Mouse (Mus musculus) forebrain, embryonic 15.5 days (tissue): ENCODE measurements around the gene Pou6f2. TPM values are rescaled to one million over a fixed set of nuclear protein-coding genes. Genes with fewer than 3 reads are reported as not detected.

Experiments used
- ATAC-seq: fragments of 200-750 bp; cut with Nextera tagmentation; replicated peaks from 2 replicates; pipeline ENCODE4 v1.8.0; 2017; ENCODE audit warnings: mild to moderate bottlenecking, moderate TSS enrichment, moderate library complexity
- H3K27ac ChIP-seq: fragments of 300-500 bp; sonication (generic); replicated peaks from 2 replicates; pipeline ENCODE4 v1.5.1; 2015; ENCODE audit warnings: mild to moderate bottlenecking, inconsistent platforms
- H3K27me3 ChIP-seq: fragments of 300-500 bp; sonication (generic); 2 replicates; pipeline ENCODE4 v1.6.1; 2015; ENCODE audit warnings: inconsistent platforms
- H3K36me3 ChIP-seq: fragments of 300-500 bp; sonication (generic); 2 replicates; pipeline ENCODE4 v1.6.1; 2015; ENCODE audit warnings: mild to moderate bottlenecking, inconsistent platforms
- H3K4me1 ChIP-seq: fragments of 300-500 bp; sonication (generic); 2 replicates; pipeline ENCODE4 v1.6.1; 2015; ENCODE audit warnings: inconsistent platforms
- H3K4me2 ChIP-seq: fragments of 300-500 bp; sonication (generic); replicated peaks from 2 replicates; pipeline ENCODE4 v1.6.1; 2015; ENCODE audit warnings: mild to moderate bottlenecking, inconsistent platforms
- H3K4me3 ChIP-seq: fragments of 300-500 bp; sonication (generic); 2 replicates; pipeline ENCODE4 v1.5.1; 2015; ENCODE audit warnings: mild to moderate bottlenecking, inconsistent platforms
- H3K9ac ChIP-seq: fragments of 300-500 bp; sonication (generic); replicated peaks from 2 replicates; pipeline ENCODE4 v1.6.1; 2015; ENCODE audit warnings: mild to moderate bottlenecking, inconsistent platforms
- H3K9me3 ChIP-seq: fragments of 300-500 bp; sonication (generic); 2 replicates; pipeline ENCODE4 v1.6.1; 2016; ENCODE audit warnings: inconsistent platforms
- WGBS: fragments of 180-500 bp; shearing (Covaris S2); methylation state at CpG from one replicate; pipeline ENCODE4 v1.1.7; 2015; ENCODE audit warnings: mixed read lengths; 5-methylcytosine and 5-hydroxymethylcytosine counted together
- polyA plus RNA-seq: library from polyadenylated mRNA; unstranded; fragments of >200 nt; fragmentation: Nextera tagmentation; extraction: Ambion mirVana; gene quantifications from 2 replicates; pipeline ENCODE4 v1.2.1, GENCODE M21; 2015

Gene Pou6f2
- polyA plus RNA-seq, 1 experiment from 2014 or later, result 6.5 TPM

GRCm38 (mm10) chr13:18309024-18309423 lies 88.5 kb downstream of the Pou6f2 start:
- ATAC-seq, result no peak
- 30% methylated on average over 7 of the region's 7 CpGs for WGBS
- H3K9me3 ChIP-seq, result no peaks in the 10 kb centered on the region
- no peaks in the 10 kb centered on the region for H3K27me3 ChIP-seq
- no peak overlapping the region for H3K27ac ChIP-seq
- peaks cover 13% of the 10 kb centered on the region for H3K4me1 ChIP-seq
- no peak overlapping the region for H3K4me2 ChIP-seq
- H3K36me3 ChIP-seq, result no peaks in the 10 kb centered on the region
- H3K4me3 ChIP-seq, result no peak overlapping the region
- H3K9ac ChIP-seq, result no peak overlapping the region

- ATAC-seq, result no peak
- Histone ChIP-seq H3K27me3 (no peaks in the 10 kb centered on the region), H3K27ac (no peak overlapping the region), H3K36me3 (no peaks in the 10 kb centered on the region), H3K9me3 (no peaks in the 10 kb centered on the region), H3K9ac (no peak overlapping the region), H3K4me3 (no peak overlapping the region), H3K4me1 (0 out of 2 replicates have a peak, but pooled peaks cover 6% of the 10 kb centered on the region), H3K4me2 (no peak overlapping the region)
- 79% methylated on average over 7 of the region's 7 CpGs for WGBS
Measured at GRCm38 (mm10) chr13:18306506-18307145, 90.9 kb downstream of the Pou6f2 start.

- H3K4me3 ChIP-seq, result no peak overlapping the region
- H3K4me2 ChIP-seq, result no peak overlapping the region
- ATAC-seq, result no peak
- H3K27ac ChIP-seq, result no peak overlapping the region
- H3K9ac ChIP-seq, result no peak overlapping the region
- H3K27me3 ChIP-seq, result no peaks in the 10 kb centered on the region
- no peaks in the 10 kb centered on the region for H3K4me1 ChIP-seq
- H3K9me3 ChIP-seq, result no peaks in the 10 kb centered on the region
- no peaks in the 10 kb centered on the region for H3K36me3 ChIP-seq
- 70% methylated on average over 1 of the region's 1 CpGs for WGBS
Measured at GRCm38 (mm10) chr13:18299966-18300365, 97.5 kb downstream of the Pou6f2 start.

GRCm38 (mm10) chr13:18293438-18293837 lies 104.0 kb downstream of the Pou6f2 start:
- Histone ChIP-seq H3K9me3 (no peaks in the 10 kb centered on the region), H3K9ac (no peak overlapping the region), H3K36me3 (no peaks in the 10 kb centered on the region), H3K4me2 (no peak overlapping the region), H3K4me1 (no peaks in the 10 kb centered on the region), H3K4me3 (no peak overlapping the region), H3K27ac (no peak overlapping the region), H3K27me3 (no peaks in the 10 kb centered on the region)
- 100% methylated on average over 1 of the region's 1 CpGs for WGBS
- ATAC-seq, result no peak

GRCm38 (mm10) chr13:18290253-18290914 lies 107.1 kb downstream of the Pou6f2 start:
- Histone ChIP-seq H3K4me2 (no peak overlapping the region), H3K4me3 (no peak overlapping the region), H3K36me3 (no peaks in the 10 kb centered on the region), H3K4me1 (no peaks in the 10 kb centered on the region), H3K9me3 (no peaks in the 10 kb centered on the region), H3K27ac (peak overlapping the region; percentile 25; the same call in 1 of the 2 replicates), H3K9ac (no peak overlapping the region), H3K27me3 (no peaks in the 10 kb centered on the region)
- ATAC-seq, result no peak; the same call in 1 of the 2 replicates
- WGBS, result 69% methylated on average over 4 of the region's 4 CpGs

GRCm38 (mm10) chr13:18287536-18287935 lies 110.0 kb downstream of the Pou6f2 start:
- no peak for ATAC-seq
- Histone ChIP-seq H3K4me2 (no peak overlapping the region), H3K27ac (no peak overlapping the region), H3K9me3 (no peaks in the 10 kb centered on the region), H3K4me1 (no peaks in the 10 kb centered on the region), H3K27me3 (no peaks in the 10 kb centered on the region), H3K36me3 (no peaks in the 10 kb centered on the region), H3K9ac (no peak overlapping the region), H3K4me3 (no peak overlapping the region)
- WGBS, result 66% methylated on average over 7 of the region's 7 CpGs

- 31% methylated on average over 5 of the region's 5 CpGs for WGBS
- Histone ChIP-seq H3K9ac (no peak overlapping the region), H3K4me3 (no peak overlapping the region), H3K27ac (no peak overlapping the region), H3K4me1 (peaks cover 14% of the 10 kb centered on the region), H3K27me3 (no peaks in the 10 kb centered on the region), H3K36me3 (no peaks in the 10 kb centered on the region), H3K9me3 (no peaks in the 10 kb centered on the region), H3K4me2 (no peak overlapping the region)
- peak; percentile 70 for ATAC-seq
Measured at GRCm38 (mm10) chr13:18282361-18282982, 115.0 kb downstream of the Pou6f2 start.

GRCm38 (mm10) chr13:18281084-18281483 lies 116.4 kb downstream of the Pou6f2 start:
- H3K4me2 ChIP-seq, result no peak overlapping the region
- H3K36me3 ChIP-seq, result no peaks in the 10 kb centered on the region
- H3K4me1 ChIP-seq, result peaks cover 14% of the 10 kb centered on the region
- H3K27me3 ChIP-seq, result no peaks in the 10 kb centered on the region
- peak overlapping the region; percentile 52 for H3K27ac ChIP-seq
- no peak overlapping the region for H3K9ac ChIP-seq
- H3K4me3 ChIP-seq, result no peak overlapping the region
- 2% methylated on average over 3 of the region's 3 CpGs for WGBS
- H3K9me3 ChIP-seq, result no peaks in the 10 kb centered on the region
- peak; percentile 92 for ATAC-seq

- H3K27me3 ChIP-seq, result no peaks in the 10 kb centered on the region
- no peaks in the 10 kb centered on the region; the same call in 1 of the 2 replicates for H3K4me1 ChIP-seq
- ATAC-seq, result no peak
- H3K9ac ChIP-seq, result no peak overlapping the region
- H3K27ac ChIP-seq, result no peak overlapping the region
- WGBS, result 91% methylated on average over 3 of the region's 3 CpGs
- no peaks in the 10 kb centered on the region for H3K36me3 ChIP-seq
- H3K9me3 ChIP-seq, result no peaks in the 10 kb centered on the region
- H3K4me3 ChIP-seq, result no peak overlapping the region
- H3K4me2 ChIP-seq, result no peak overlapping the region
Measured at GRCm38 (mm10) chr13:18253131-18253530, 144.4 kb downstream of the Pou6f2 start.

GRCm38 (mm10) chr13:18218566-18219234 lies 178.8 kb downstream of the Pou6f2 start:
- no peaks in the 10 kb centered on the region for H3K9me3 ChIP-seq
- no peaks in the 10 kb centered on the region for H3K36me3 ChIP-seq
- peak overlapping the region; percentile 25 for H3K4me2 ChIP-seq
- peak; percentile 91 for ATAC-seq
- H3K27me3 ChIP-seq, result no peaks in the 10 kb centered on the region
- H3K9ac ChIP-seq, result no peak overlapping the region
- H3K27ac ChIP-seq, result no peak overlapping the region
- H3K4me3 ChIP-seq, result peak overlapping the region; percentile 6; the same call in 1 of the 2 replicates
- H3K4me1 ChIP-seq, result peaks cover 7% of the 10 kb centered on the region
- 4% methylated on average over 22 of the region's 22 CpGs for WGBS

- H3K4me3 ChIP-seq, result no peak overlapping the region
- 96% methylated on average over 14 of the region's 14 CpGs for WGBS
Measured at GRCm38 (mm10) chr13:18211242-18211641, 186.2 kb downstream of the Pou6f2 start.

More at GRCm38 (mm10) chr13:18211242-18211641, 186.2 kb downstream of the Pou6f2 start:
- no peaks in the 10 kb centered on the region for H3K36me3 ChIP-seq
- H3K9me3 ChIP-seq, result no peaks in the 10 kb centered on the region
- H3K27me3 ChIP-seq, result no peaks in the 10 kb centered on the region
- ATAC-seq, result no peak
- no peak overlapping the region for H3K27ac ChIP-seq
- H3K4me2 ChIP-seq, result no peak overlapping the region
- H3K9ac ChIP-seq, result no peak overlapping the region
- H3K4me1 ChIP-seq, result no peaks in the 10 kb centered on the region
